Mouse (Mus musculus) heart, embryonic 11.5 days (tissue): ENCODE measurements around the gene Gm49450. TPM values are rescaled to one million over a fixed set of nuclear protein-coding genes. Genes with fewer than 3 reads are reported as not detected.
A peak's percentile ranks its signal among the peaks of the same experiment; 100 is the strongest.
"Not testable (repeated sequence)": the region's sequence is repeated elsewhere in the genome, so short reads cannot be mapped to it uniquely, and the experiment has no call there.

ENCODE experiments used
- ATAC-seq: fragments of 200-750 bp; cut with Nextera tagmentation; replicated peaks from 2 replicates; pipeline ENCODE4 v1.8.0; 2017; ENCODE audit warnings: moderate library complexity; ENCODE audit not compliant: insufficient number of reproducible peaks, low FRiP score, low TSS enrichment
- H3K27ac ChIP-seq: fragments of 300-500 bp; sonication (generic); 2 replicates; pipeline ENCODE4 v1.5.1; 2014; ENCODE audit warnings: mild to moderate bottlenecking, low read depth, low read length
- H3K27me3 ChIP-seq: fragments of 300-500 bp; sonication (generic); 2 replicates; pipeline ENCODE4 v1.6.1; 2014; ENCODE audit warnings: mild to moderate bottlenecking, low read length, mixed read lengths; ENCODE audit not compliant: control insufficient read depth, insufficient read depth
- H3K36me3 ChIP-seq: fragments of 300-500 bp; sonication (generic); 2 replicates; pipeline ENCODE4 v1.6.1; 2014; ENCODE audit warnings: mild to moderate bottlenecking, low read length, moderate library complexity, mixed read lengths; ENCODE audit not compliant: control insufficient read depth, insufficient read depth
- H3K4me1 ChIP-seq: fragments of 300-500 bp; sonication (generic); 2 replicates; pipeline ENCODE4 v1.6.1; 2014; ENCODE audit warnings: low read length; ENCODE audit not compliant: control insufficient read depth, insufficient read depth
- H3K4me2 ChIP-seq: fragments of 300-500 bp; sonication (generic); 2 replicates; pipeline ENCODE4 v1.6.1; 2014; ENCODE audit warnings: mild to moderate bottlenecking, moderate library complexity
- H3K4me3 ChIP-seq: fragments of 300-500 bp; sonication (generic); 2 replicates; pipeline ENCODE4 v1.5.1; 2014; ENCODE audit warnings: low read depth, low read length
- H3K9ac ChIP-seq: fragments of 300-500 bp; sonication (generic); 2 replicates; pipeline ENCODE4 v1.6.1; 2014; ENCODE audit warnings: mild to moderate bottlenecking, low read depth, low read length, moderate library complexity
- H3K9me3 ChIP-seq: fragments of 300-500 bp; sonication (generic); replicated peaks from 2 replicates; pipeline ENCODE4 v1.6.1; 2016; ENCODE audit warnings: low read length; ENCODE audit not compliant: control insufficient read depth
- WGBS: fragments of 180-500 bp; shearing (Covaris S2); extraction: QIAGEN DNeasy Blood & Tissue Kit; methylation state at CpG from one replicate; pipeline ENCODE4 v1.1.7; 2014; ENCODE audit not compliant: insufficient replicate concordance; 5-methylcytosine and 5-hydroxymethylcytosine counted together
- polyA plus RNA-seq: library from polyadenylated mRNA; unstranded; fragments of >200 nt; fragmentation: Nextera tagmentation; extraction: Ambion mirVana; gene quantifications from 2 replicates; pipeline ENCODE4 v1.2.1, GENCODE M21; 2014

The Gm49450 gene
- polyA plus RNA-seq, 1 experiment from 2014 or later = not detected

GRCm38 (mm10) chr15:98941539-98941938 lies 11.8 kb downstream of the Gm49450 start:
- Histone ChIP-seq H3K9ac (no peak overlapping the region), H3K27ac (no peak overlapping the region), H3K4me2 (no peak overlapping the region), H3K4me3 (no peak overlapping the region), H3K9me3 (no peaks in the 10 kb centered on the region), H3K4me1 (no peaks in the 10 kb centered on the region), H3K36me3 (no peaks in the 10 kb centered on the region), H3K27me3 (no peaks in the 10 kb centered on the region)
- WGBS = 67% methylated on average over 2 of the region's 2 CpGs
- ATAC-seq = no peak

- no peak overlapping the region for H3K9ac ChIP-seq
- H3K4me1 ChIP-seq = peaks cover 1% of the 10 kb centered on the region; the same call in 1 of the 2 replicates
- no peaks in the 10 kb centered on the region for H3K27me3 ChIP-seq
- no peak for ATAC-seq
- whole genome bisulfite sequencing = 81% methylated on average over 10 of the region's 10 CpGs
- H3K4me3 ChIP-seq = no peak overlapping the region
- H3K36me3 ChIP-seq = no peaks in the 10 kb centered on the region
- no peak overlapping the region for H3K4me2 ChIP-seq
- H3K27ac ChIP-seq = no peak overlapping the region
- no peaks in the 10 kb centered on the region for H3K9me3 ChIP-seq
These were observed 12.5 kb downstream of the Gm49450 start for GRCm38 (mm10) chr15:98940816-98941215.

GRCm38 (mm10) chr15:98934217-98934839 lies 19.0 kb downstream of the Gm49450 start, which contains the start of gene Tuba1b:
TSS of gene Tuba1b (minus strand) at chr15:98934565.
- H3K9me3 ChIP-seq = no peaks in the 10 kb centered on the region
- under 1% methylated on average over 52 of the region's 58 CpGs for WGBS
- H3K4me1 ChIP-seq = peaks cover 9% of the 10 kb centered on the region; the same call in 1 of the 2 replicates
- H3K4me3 ChIP-seq = peak within 1 kb of the TSS; percentile 84
- H3K36me3 ChIP-seq = no peaks in the 10 kb centered on the region; the same call in 1 of the 2 replicates
- ATAC-seq = peak; percentile 97
- H3K4me2 ChIP-seq = peak within 1 kb of the TSS; percentile 98
- H3K9ac ChIP-seq = peak within 1 kb of the TSS; percentile 99
- no peaks in the 10 kb centered on the region for H3K27me3 ChIP-seq
- H3K27ac ChIP-seq = peak within 1 kb of the TSS; percentile 99

- Histone ChIP-seq H3K27ac (peak overlapping the region; percentile 99), H3K36me3 (no peaks in the 10 kb centered on the region; the same call in 1 of the 2 replicates), H3K9me3 (no peaks in the 10 kb centered on the region), H3K4me2 (peak overlapping the region; percentile 98), H3K4me1 (peaks cover 9% of the 10 kb centered on the region; the same call in 1 of the 2 replicates), H3K4me3 (peak overlapping the region; percentile 84), H3K27me3 (no peaks in the 10 kb centered on the region), H3K9ac (peak overlapping the region; percentile 99)
- under 1% methylated on average over 35 of the region's 35 CpGs for WGBS
- ATAC-seq = peak; percentile 79
These were observed 19.5 kb downstream of the Gm49450 start for GRCm38 (mm10) chr15:98933833-98934216.

- peak overlapping the region; percentile 84 for H3K4me3 ChIP-seq
- ATAC-seq, H3K36me3 ChIP-seq, H3K27me3 ChIP-seq, H3K4me1 ChIP-seq, H3K9me3 ChIP-seq: not testable (repeated sequence)
- H3K9ac ChIP-seq = peak overlapping the region; percentile 99
- H3K4me2 ChIP-seq = peak overlapping the region; percentile 98
- 12% methylated on average over 8 of the region's 9 CpGs for WGBS
- peak overlapping the region; percentile 99 for H3K27ac ChIP-seq
These were observed 20.2 kb downstream of the Gm49450 start for GRCm38 (mm10) chr15:98933004-98933671.

- Histone ChIP-seq H3K4me2 (no peak overlapping the region), H3K27ac (no peak overlapping the region)
- ATAC-seq = no peak
These were observed 22.4 kb downstream of the Gm49450 start for GRCm38 (mm10) chr15:98930998-98931397.

GRCm38 (mm10) chr15:98930017-98930734 lies 23.2 kb downstream of the Gm49450 start:
- H3K27me3 ChIP-seq = no peaks in the 10 kb centered on the region
- H3K9me3 ChIP-seq = no peaks in the 10 kb centered on the region
- H3K4me3 ChIP-seq = no peak overlapping the region
- no peak overlapping the region for H3K27ac ChIP-seq
- H3K4me2 ChIP-seq = no peak overlapping the region
- no peak for ATAC-seq
- 48% methylated on average over 8 of the region's 8 CpGs for WGBS
- H3K9ac ChIP-seq = no peak overlapping the region
- peaks cover 1% of the 10 kb centered on the region; the same call in 1 of the 2 replicates for H3K4me1 ChIP-seq
- H3K36me3 ChIP-seq = no peaks in the 10 kb centered on the region; the same call in 1 of the 2 replicates

More at GRCm38 (mm10) chr15:98930998-98931397, 22.4 kb downstream of the Gm49450 start:
- no peaks in the 10 kb centered on the region for H3K27me3 ChIP-seq
- H3K4me3 ChIP-seq = no peak overlapping the region
- no peaks in the 10 kb centered on the region for H3K9me3 ChIP-seq
- no peaks in the 10 kb centered on the region; the same call in 1 of the 2 replicates for H3K36me3 ChIP-seq
- WGBS = 86% methylated on average over 3 of the region's 3 CpGs
- peaks cover 9% of the 10 kb centered on the region; the same call in 1 of the 2 replicates for H3K4me1 ChIP-seq
- no peak overlapping the region for H3K9ac ChIP-seq

GRCm38 (mm10) chr15:98928598-98929240 lies 24.6 kb downstream of the Gm49450 start:
- WGBS = 14% methylated on average over 13 of the region's 13 CpGs
- Histone ChIP-seq H3K9me3 (no peaks in the 10 kb centered on the region), H3K27ac (peak overlapping the region; percentile 42; the same call in 1 of the 2 replicates), H3K36me3 (no peaks in the 10 kb centered on the region; the same call in 1 of the 2 replicates), H3K27me3 (no peaks in the 10 kb centered on the region), H3K4me2 (no peak overlapping the region), H3K4me3 (no peak overlapping the region), H3K9ac (no peak overlapping the region), H3K4me1 (no peaks in the 10 kb centered on the region)
- ATAC-seq = peak; percentile 55; the same call in 1 of the 2 replicates
